Mouse (Mus musculus) lung, embryonic 14.5 days (tissue): Measurements from ENCODE around the gene Arhgap24. TPM values are rescaled to one million over a fixed set of nuclear protein-coding genes. Genes with fewer than 3 reads are reported as not detected.

Experiments
- ATAC-seq: fragments of 200-750 bp; cut with Nextera tagmentation; 2 replicates; pipeline ENCODE4 v1.8.0; 2017; ENCODE audit warnings: mild to moderate bottlenecking, moderate TSS enrichment, moderate library complexity; ENCODE audit not compliant: insufficient read depth
- DNase-seq: peaks from one replicate; pipeline ENCODE4 v3.0.0-alpha.2; 2015
- H3K27ac ChIP-seq: fragments of 300-500 bp; sonication (generic); 2 replicates; pipeline ENCODE4 v1.5.1; 2014; ENCODE audit warnings: low read depth, mild to moderate bottlenecking, moderate library complexity
- H3K27me3 ChIP-seq: fragments of 300-500 bp; sonication (generic); 2 replicates; pipeline ENCODE4 v1.6.1; 2014; ENCODE audit warnings: low read length, control low read depth; ENCODE audit not compliant: insufficient read depth
- H3K36me3 ChIP-seq: fragments of 300-500 bp; sonication (generic); 2 replicates; pipeline ENCODE4 v1.6.1; 2014; ENCODE audit warnings: control low read depth; ENCODE audit not compliant: insufficient read depth
- H3K4me1 ChIP-seq: fragments of 300-500 bp; sonication (generic); 2 replicates; pipeline ENCODE4 v1.6.1; 2014; ENCODE audit warnings: antibody characterized with exemption, control low read depth; ENCODE audit not compliant: insufficient read depth
- H3K4me2 ChIP-seq: fragments of 300-500 bp; sonication (generic); 2 replicates; pipeline ENCODE4 v1.6.1; 2014; ENCODE audit warnings: mild to moderate bottlenecking
- H3K4me3 ChIP-seq: fragments of 300-500 bp; sonication (generic); 2 replicates; pipeline ENCODE4 v1.5.1; 2014; ENCODE audit warnings: low read depth, low read length
- H3K9ac ChIP-seq: fragments of 300-500 bp; sonication (generic); 2 replicates; pipeline ENCODE4 v1.6.1; 2014
- H3K9me3 ChIP-seq: fragments of 300-500 bp; sonication (generic); 2 replicates; pipeline ENCODE4 v1.6.1; 2016; ENCODE audit warnings: low read depth, low read length, control low read depth
- CTCF ChIP-seq: IDR thresholded peaks from 2 replicates; pipeline ENCODE4 v1.5.1; 2016; ENCODE audit warnings: antibody characterized with exemption, low read depth
- WGBS: fragments of 180-500 bp; shearing (Covaris S2); extraction: QIAGEN DNeasy Blood & Tissue Kit; methylation state at CpG from one replicate; pipeline ENCODE4 v1.1.7; 2014; 5-methylcytosine and 5-hydroxymethylcytosine counted together
- polyA plus RNA-seq: library from polyadenylated mRNA; unstranded; fragments of >200 nt; fragmentation: Nextera tagmentation; extraction: Ambion mirVana; gene quantifications from 2 replicates; pipeline ENCODE4 v1.2.1, GENCODE M21; 2014

Gene Arhgap24
- polyA plus RNA-seq, 1 experiment from 2014 or later, result 26.2 TPM

DNA sequence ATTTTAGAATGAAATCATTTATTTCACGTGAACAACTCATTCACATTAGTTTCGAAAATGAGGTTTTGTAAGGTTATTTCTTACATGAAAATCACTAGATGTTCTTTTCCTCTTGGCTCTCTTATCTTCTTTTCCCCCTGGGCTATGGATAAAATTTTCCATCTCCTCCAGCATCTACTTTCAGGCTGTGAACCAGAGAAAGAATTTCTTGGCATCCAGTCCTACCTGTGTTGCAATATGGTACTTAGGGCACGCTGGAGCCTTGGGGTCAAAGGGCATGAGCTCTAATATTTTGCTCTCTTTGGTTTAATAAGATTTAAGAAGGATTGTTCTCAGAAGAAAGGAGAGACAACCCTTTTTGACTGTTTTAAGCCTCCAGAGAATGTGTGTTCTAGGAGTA lies 132.4 kb downstream of the Arhgap24 start:
- 74% methylated on average over 3 of the region's 3 CpGs for WGBS
- H3K4me1 ChIP-seq, result no peaks in the 10 kb centered on the region
- no peaks in the 10 kb centered on the region for H3K36me3 ChIP-seq
- DNase-seq (peak; percentile 20), ATAC-seq (no peak)
- H3K4me3 ChIP-seq, result no peak overlapping the region
- no peak for TF ChIP-seq CTCF
- no peak overlapping the region for H3K9ac ChIP-seq
- no peak overlapping the region for H3K4me2 ChIP-seq
- no peak overlapping the region for H3K27ac ChIP-seq
- H3K9me3 ChIP-seq, result no peaks in the 10 kb centered on the region
- no peaks in the 10 kb centered on the region for H3K27me3 ChIP-seq

DNA sequence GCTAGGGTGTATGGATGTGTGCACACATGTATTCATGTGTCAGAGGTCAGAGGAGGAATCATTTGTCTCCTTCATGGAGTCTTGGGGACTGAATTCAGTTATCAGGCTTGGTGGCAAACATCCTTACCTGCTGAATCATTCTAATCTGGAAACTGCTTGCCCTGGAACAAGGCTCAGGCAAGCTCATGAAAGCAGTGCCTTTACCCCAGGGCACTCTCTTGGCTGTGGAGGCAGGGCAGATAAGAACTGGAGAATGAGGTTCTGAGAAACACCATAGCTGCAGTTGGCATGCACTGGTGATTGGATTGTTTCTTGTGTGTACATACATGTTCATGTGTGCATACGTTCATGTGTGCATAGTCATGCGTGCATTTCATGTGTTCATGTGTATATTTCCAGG lies 132.9 kb downstream of the Arhgap24 start:
- Histone ChIP-seq H3K4me2 (no peak overlapping the region), H3K9me3 (no peaks in the 10 kb centered on the region), H3K4me1 (no peaks in the 10 kb centered on the region), H3K27ac (no peak overlapping the region), H3K9ac (no peak overlapping the region), H3K36me3 (no peaks in the 10 kb centered on the region), H3K4me3 (no peak overlapping the region), H3K27me3 (no peaks in the 10 kb centered on the region)
- ATAC-seq, result no peak
- DNase-seq, result no peak
- TF ChIP-seq CTCF, result no peak
- WGBS, result 90% methylated on average over 2 of the region's 2 CpGs

DNA sequence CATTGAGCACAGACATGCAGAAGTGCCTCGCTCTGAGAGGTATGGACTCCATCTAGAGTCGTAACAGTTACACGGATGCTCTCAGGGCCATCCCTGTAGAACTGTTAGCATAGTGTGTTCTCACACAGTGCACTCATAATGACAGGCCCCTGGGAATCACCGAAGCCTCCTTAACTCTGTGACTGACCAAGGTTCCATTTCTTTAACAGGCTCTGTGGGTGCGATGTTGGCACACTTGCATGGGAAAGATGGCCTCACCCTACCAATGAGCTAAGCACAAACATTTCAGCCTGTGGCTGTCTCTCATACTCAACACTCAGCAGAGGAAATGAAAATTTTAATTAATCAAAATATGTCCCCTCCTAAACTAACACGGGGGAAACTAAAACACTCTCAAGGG lies 134.1 kb downstream of the Arhgap24 start:
- Histone ChIP-seq H3K36me3 (no peaks in the 10 kb centered on the region), H3K27ac (no peak overlapping the region), H3K4me3 (no peak overlapping the region), H3K9ac (no peak overlapping the region), H3K4me2 (no peak overlapping the region), H3K4me1 (no peaks in the 10 kb centered on the region), H3K9me3 (no peaks in the 10 kb centered on the region), H3K27me3 (no peaks in the 10 kb centered on the region)
- no peak for TF ChIP-seq CTCF
- 86% methylated on average over 6 of the region's 6 CpGs for WGBS
- no peak for DNase-seq
- ATAC-seq, result no peak

DNA sequence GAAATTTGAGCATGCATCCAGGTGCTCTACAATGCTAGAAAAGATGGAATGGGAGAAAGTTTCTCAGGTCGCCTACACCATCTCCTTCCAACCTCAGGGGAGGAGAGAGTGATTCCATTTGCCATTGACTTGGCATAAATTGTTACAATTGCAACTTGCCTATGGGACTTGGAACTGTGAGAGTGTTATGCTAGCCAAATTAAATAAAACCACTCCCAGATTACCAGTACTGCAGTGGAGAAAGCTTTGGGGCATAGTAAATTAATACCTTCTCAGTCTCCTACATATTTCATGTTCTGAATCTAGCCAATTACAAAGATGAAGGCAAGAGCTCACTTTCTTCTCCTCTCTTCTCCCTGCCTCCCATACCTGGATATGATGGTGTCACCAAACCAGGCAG lies 139.8 kb downstream of the Arhgap24 start:
- Histone ChIP-seq H3K9ac (no peak overlapping the region), H3K4me3 (no peak overlapping the region), H3K36me3 (no peaks in the 10 kb centered on the region), H3K27me3 (no peaks in the 10 kb centered on the region), H3K4me2 (no peak overlapping the region), H3K27ac (no peak overlapping the region), H3K9me3 (no peaks in the 10 kb centered on the region), H3K4me1 (no peaks in the 10 kb centered on the region)
- DNase-seq (no peak), ATAC-seq (no peak)
- TF ChIP-seq CTCF, result no peak
- WGBS, result 86% methylated on average over 1 of the region's 1 CpGs

DNA sequence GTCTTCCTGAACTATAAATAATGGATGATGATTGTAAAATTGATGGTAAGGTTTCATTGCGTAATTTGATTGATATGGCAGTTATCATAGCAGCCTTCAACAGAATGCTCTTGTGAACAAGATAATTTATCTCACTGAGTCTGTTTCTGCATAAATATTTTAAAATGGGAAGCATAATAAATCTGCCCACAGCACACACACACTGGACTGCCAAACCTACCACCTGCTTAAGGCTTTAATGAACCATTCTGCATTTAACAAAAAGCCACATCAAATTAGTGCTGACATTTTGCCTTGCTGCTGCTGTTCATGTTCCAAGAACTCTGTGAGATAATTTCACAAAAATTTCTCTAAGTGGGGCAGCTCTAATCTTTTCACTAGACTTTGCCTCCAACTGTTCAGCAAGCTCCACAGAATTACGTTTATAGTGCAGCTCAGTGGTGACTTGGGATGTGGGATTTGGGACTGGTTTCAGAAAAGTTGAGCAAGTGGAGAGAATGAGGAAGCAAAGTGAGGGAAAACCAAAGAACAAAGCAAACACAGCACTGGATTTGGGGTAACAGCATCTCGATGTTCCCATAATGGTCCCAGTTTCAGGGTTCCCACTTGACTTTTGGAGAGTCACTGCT lies 142.7 kb downstream of the Arhgap24 start:
- Histone ChIP-seq H3K4me2 (no peak overlapping the region), H3K9ac (no peak overlapping the region), H3K4me1 (no peaks in the 10 kb centered on the region), H3K27ac (no peak overlapping the region), H3K27me3 (no peaks in the 10 kb centered on the region), H3K36me3 (no peaks in the 10 kb centered on the region), H3K4me3 (no peak overlapping the region), H3K9me3 (no peaks in the 10 kb centered on the region)
- no peak for TF ChIP-seq CTCF
- WGBS, result 68% methylated on average over 3 of the region's 3 CpGs
- DNase-seq (no peak), ATAC-seq (no peak)

DNA sequence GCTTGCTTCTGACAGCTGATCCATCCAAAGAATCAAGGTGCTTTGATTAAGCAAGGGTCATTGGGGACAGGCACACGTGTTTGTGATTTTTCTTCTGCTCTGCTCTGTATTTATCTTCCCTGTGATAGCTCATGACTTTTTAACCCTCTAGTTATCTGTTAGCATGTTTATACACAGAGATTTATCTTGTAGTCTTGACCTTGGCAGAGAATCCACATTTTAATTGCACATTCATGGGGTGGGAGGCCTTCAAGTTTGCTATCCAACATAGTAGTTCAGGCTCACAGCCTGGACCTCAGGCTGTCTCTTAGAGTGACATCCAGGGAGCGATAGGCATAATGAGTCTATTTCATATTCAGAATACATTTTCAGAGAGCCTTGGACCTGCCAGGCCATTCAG lies 145.5 kb downstream of the Arhgap24 start:
- Histone ChIP-seq H3K9me3 (no peaks in the 10 kb centered on the region), H3K4me3 (no peak overlapping the region), H3K36me3 (no peaks in the 10 kb centered on the region), H3K9ac (no peak overlapping the region), H3K27me3 (no peaks in the 10 kb centered on the region), H3K4me2 (no peak overlapping the region), H3K27ac (no peak overlapping the region), H3K4me1 (no peaks in the 10 kb centered on the region)
- DNase-seq (peak; percentile 30), ATAC-seq (no peak)
- WGBS, result 33% methylated on average over 2 of the region's 2 CpGs
- TF ChIP-seq CTCF, result no peak

DNA sequence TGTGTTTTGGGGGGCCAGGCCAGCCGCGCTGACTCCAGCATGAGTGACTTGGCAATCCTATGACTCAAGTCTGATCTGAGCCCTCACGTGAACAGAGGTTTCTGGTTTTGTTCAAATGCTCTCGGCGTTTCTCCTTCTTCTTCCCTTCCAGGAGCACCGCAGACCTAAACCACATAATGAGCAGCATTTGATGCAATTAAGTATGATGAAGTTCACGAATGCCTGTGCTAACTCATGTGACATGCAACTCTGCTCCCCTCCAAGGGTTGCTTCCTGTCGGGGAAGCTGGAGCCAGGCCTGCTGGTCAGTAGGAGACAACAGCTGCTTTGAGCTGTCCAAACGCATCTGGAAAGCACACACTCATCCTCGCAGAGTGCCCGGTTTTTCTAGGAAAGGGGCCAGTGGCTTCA lies 148.2 kb downstream of the Arhgap24 start:
- Histone ChIP-seq H3K4me1 (no peaks in the 10 kb centered on the region), H3K27me3 (no peaks in the 10 kb centered on the region), H3K9ac (no peak overlapping the region), H3K9me3 (no peaks in the 10 kb centered on the region), H3K4me2 (no peak overlapping the region), H3K36me3 (no peaks in the 10 kb centered on the region), H3K27ac (no peak overlapping the region), H3K4me3 (no peak overlapping the region)
- 61% methylated on average over 11 of the region's 11 CpGs for WGBS
- peak; percentile 70 for DNase-seq
- no peak for TF ChIP-seq CTCF
- ATAC-seq, result 0 out of 2 replicates have a peak, but pooled peaks have one; percentile 70
